Mouse (Mus musculus) hindbrain, postnatal 0 days (tissue): Measurements from ENCODE around the gene Vps4a. TPM values are rescaled to one million over a fixed set of nuclear protein-coding genes. Genes with fewer than 3 reads are reported as not detected.
A peak's percentile ranks its signal among the peaks of the same experiment; 100 is the strongest.
"Not testable (repeated sequence)": the region's sequence is repeated elsewhere in the genome, so short reads cannot be mapped to it uniquely, and the experiment has no call there.

Experiments
- ATAC-seq: fragments of 200-750 bp; cut with Nextera tagmentation; 2 replicates; pipeline ENCODE4 v1.8.0; 2017; ENCODE audit warnings: mild to moderate bottlenecking, moderate TSS enrichment, moderate library complexity
- DNase-seq: peaks from one replicate; pipeline ENCODE4 v3.0.0-alpha.2; 2015; ENCODE audit warnings: low spot score
- H3K27ac ChIP-seq: fragments of 300-500 bp; sonication (generic); 2 replicates; pipeline ENCODE4 v1.5.1; 2014; ENCODE audit warnings: mild to moderate bottlenecking
- H3K27me3 ChIP-seq: fragments of 300-500 bp; sonication (generic); 2 replicates; pipeline ENCODE4 v1.6.1; 2014; ENCODE audit warnings: low read length, mixed read lengths; ENCODE audit not compliant: insufficient read depth
- H3K36me3 ChIP-seq: fragments of 300-500 bp; sonication (generic); 2 replicates; pipeline ENCODE4 v1.6.1; 2014; ENCODE audit warnings: low read length, mixed read lengths; ENCODE audit not compliant: insufficient read depth
- H3K4me1 ChIP-seq: fragments of 300-500 bp; sonication (generic); 2 replicates; pipeline ENCODE4 v1.6.1; 2014; ENCODE audit warnings: antibody characterized with exemption, low read length, mixed read lengths; ENCODE audit not compliant: insufficient read depth
- H3K4me2 ChIP-seq: fragments of 300-500 bp; sonication (generic); 2 replicates; pipeline ENCODE4 v1.6.1; 2014; ENCODE audit warnings: low read depth, mild to moderate bottlenecking, low read length, moderate library complexity, mixed read lengths
- H3K4me3 ChIP-seq: fragments of 300-500 bp; sonication (generic); 2 replicates; pipeline ENCODE4 v1.5.1; 2014; ENCODE audit warnings: low read length
- H3K9ac ChIP-seq: fragments of 300-500 bp; sonication (generic); replicated peaks from 2 replicates; pipeline ENCODE4 v1.6.1; 2014; ENCODE audit warnings: mild to moderate bottlenecking, low read length, moderate library complexity, mixed read lengths
- H3K9me3 ChIP-seq: fragments of 300-500 bp; sonication (generic); 2 replicates; pipeline ENCODE4 v1.6.1; 2016; ENCODE audit warnings: low read length, mixed read lengths
- CTCF ChIP-seq: IDR thresholded peaks from 2 replicates; pipeline ENCODE4 v1.5.1; 2016; ENCODE audit warnings: antibody characterized with exemption, control low read depth, low read depth
- WGBS: fragments of 180-500 bp; shearing (Covaris S2); extraction: QIAGEN DNeasy Blood & Tissue Kit; methylation state at CpG from one replicate; pipeline ENCODE4 v1.1.7; 2014; 5-methylcytosine and 5-hydroxymethylcytosine counted together
- polyA plus RNA-seq: library from polyadenylated mRNA; unstranded; fragments of >200 nt; fragmentation: Nextera tagmentation; extraction: Ambion mirVana; gene quantifications from 2 replicates; pipeline ENCODE4 v1.2.1, GENCODE M21; 2015
- total RNA-seq: library from RNA; depleted of rRNA; stranded (reverse); fragments of >200 nt; gene quantifications from 2 replicates; pipeline ENCODE4 v1.2.3, GENCODE M21; 2014

Gene Vps4a
- total and polyA plus RNA-seq, 2 experiments from 2014 or later = 81.6 to 153 TPM

DNA sequence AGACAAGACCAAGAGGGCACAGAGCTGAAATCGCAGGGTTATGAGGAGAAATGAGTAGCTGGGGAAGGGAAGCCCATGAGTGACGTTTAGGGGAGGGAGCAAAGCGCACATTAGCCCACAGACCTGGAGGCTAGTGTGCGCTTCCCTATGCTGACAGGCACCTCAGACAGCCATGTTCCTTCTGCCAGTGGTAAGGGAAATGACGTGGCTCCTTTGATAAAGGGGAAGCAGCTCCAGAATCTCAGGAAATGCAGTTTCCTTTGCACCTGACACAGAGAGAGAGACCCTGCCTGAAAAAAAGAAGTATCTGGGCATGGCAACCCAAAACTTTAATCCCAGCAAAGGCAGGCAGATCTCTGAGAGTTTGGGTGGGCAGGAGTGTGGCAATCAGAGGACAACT is 964 bp upstream of the Vps4a start:
- no peaks in the 10 kb centered on the region for H3K27me3 ChIP-seq
- WGBS = 69% methylated on average over 5 of the region's 5 CpGs
- H3K9ac ChIP-seq = no peak overlapping the region
- no peak overlapping the region for H3K4me3 ChIP-seq
- no peak overlapping the region for H3K27ac ChIP-seq
- no peak for DNase-seq
- H3K36me3 ChIP-seq = no peaks in the 10 kb centered on the region
- H3K4me1 ChIP-seq = peaks cover 11% of the 10 kb centered on the region; the same call in 1 of the 2 replicates
- no peak overlapping the region for H3K4me2 ChIP-seq
- no peak for ATAC-seq
- no peaks in the 10 kb centered on the region for H3K9me3 ChIP-seq
- no peak for TF ChIP-seq CTCF

DNA sequence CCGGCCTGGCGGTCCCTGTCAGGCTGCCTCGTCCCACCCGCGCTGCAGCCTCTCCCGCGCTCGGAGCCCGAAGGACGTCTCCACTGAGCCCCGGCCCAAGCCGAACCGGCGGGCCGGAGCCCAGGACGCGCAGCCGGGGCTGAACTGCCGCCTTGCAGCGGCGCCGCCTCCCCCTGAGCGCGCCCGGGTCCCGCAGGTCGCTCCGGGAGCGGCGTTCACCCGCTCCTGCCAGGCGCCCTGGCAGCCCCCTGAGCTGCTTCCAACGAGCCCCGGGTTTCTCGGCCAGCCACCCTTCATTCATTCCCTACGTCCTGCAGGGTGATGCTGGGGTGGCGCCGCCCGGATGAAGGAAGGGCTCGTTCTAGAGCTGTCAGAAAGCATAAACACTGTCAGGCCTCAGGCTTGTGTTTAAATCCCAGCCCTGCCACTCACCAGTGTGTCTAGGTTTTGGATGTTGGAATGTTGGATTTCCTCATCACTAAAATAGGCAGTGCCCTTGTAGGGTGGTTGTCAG is 612 bp downstream of the Vps4a start:
- 0% methylated on average over 38 of the region's 40 CpGs for WGBS
- TF ChIP-seq CTCF = no peak
- peak overlapping the region; percentile 84 for H3K27ac ChIP-seq
- no peak for ATAC-seq
- peak overlapping the region; percentile 96 for H3K9ac ChIP-seq
- H3K9me3 ChIP-seq = no peaks in the 10 kb centered on the region
- peak overlapping the region; percentile 89 for H3K4me2 ChIP-seq
- H3K27me3 ChIP-seq = no peaks in the 10 kb centered on the region
- peaks cover 11% of the 10 kb centered on the region; the same call in 1 of the 2 replicates for H3K4me1 ChIP-seq
- peak; percentile 18 for DNase-seq
- H3K36me3 ChIP-seq = no peaks in the 10 kb centered on the region
- H3K4me3 ChIP-seq = peak overlapping the region; percentile 99

- not testable (repeated sequence) for DNase-seq, H3K27me3 ChIP-seq, H3K36me3 ChIP-seq, ATAC-seq, H3K9me3 ChIP-seq, H3K9ac ChIP-seq, H3K27ac ChIP-seq, H3K4me2 ChIP-seq, H3K4me3 ChIP-seq
- 95% methylated on average over 2 of the region's 2 CpGs for WGBS
- H3K4me1 ChIP-seq = peaks cover 11% of the 10 kb centered on the region; the same call in 1 of the 2 replicates
These were observed 2.6 kb downstream of the Vps4a start for GRCm38 (mm10) chr8:107033609-107034008.

GRCm38 (mm10) chr8:107035641-107036040 is 4.6 kb downstream of the Vps4a start:
- Histone ChIP-seq H3K9me3 (no peaks in the 10 kb centered on the region), H3K4me3 (no peak overlapping the region), H3K4me1 (peaks cover 11% of the 10 kb centered on the region; the same call in 1 of the 2 replicates), H3K36me3 (peaks cover 23% of the 10 kb centered on the region), H3K27ac (no peak overlapping the region), H3K9ac (no peak overlapping the region), H3K4me2 (no peak overlapping the region), H3K27me3 (no peaks in the 10 kb centered on the region)
- WGBS = 85% methylated on average over 3 of the region's 3 CpGs
- DNase-seq = no peak
- no peak for ATAC-seq
- no peak for TF ChIP-seq CTCF

DNA sequence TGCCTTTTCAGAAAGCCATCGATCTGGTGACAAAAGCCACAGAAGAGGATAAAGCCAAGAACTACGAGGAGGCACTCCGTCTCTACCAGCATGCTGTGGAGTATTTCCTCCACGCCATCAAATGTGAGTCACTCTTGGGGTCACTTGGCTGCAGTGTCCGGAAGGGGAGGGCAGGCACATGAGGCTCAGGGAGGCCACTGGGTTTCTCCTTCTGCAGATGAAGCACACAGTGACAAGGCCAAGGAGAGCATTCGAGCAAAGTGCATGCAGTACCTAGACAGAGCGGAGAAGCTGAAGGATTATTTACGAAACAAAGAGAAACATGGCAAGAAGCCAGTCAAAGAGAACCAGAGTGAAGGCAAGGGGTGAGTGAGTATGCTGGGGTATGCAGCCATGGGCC is 5.6 kb downstream of the Vps4a start:
- WGBS = 84% methylated on average over 8 of the region's 8 CpGs
- ATAC-seq = no peak
- Histone ChIP-seq H3K4me1 (peaks cover 11% of the 10 kb centered on the region; the same call in 1 of the 2 replicates), H3K27me3 (no peaks in the 10 kb centered on the region), H3K36me3 (peaks cover 33% of the 10 kb centered on the region), H3K27ac (no peak overlapping the region), H3K9ac (no peak overlapping the region), H3K4me2 (no peak overlapping the region), H3K9me3 (no peaks in the 10 kb centered on the region), H3K4me3 (no peak overlapping the region)
- DNase-seq = no peak
- no peak for TF ChIP-seq CTCF

GRCm38 (mm10) chr8:107040632-107041031 is 9.6 kb downstream of the Vps4a start:
- H3K4me2 ChIP-seq = no peak overlapping the region
- peaks cover 73% of the 10 kb centered on the region for H3K36me3 ChIP-seq
- ATAC-seq = no peak

DNA sequence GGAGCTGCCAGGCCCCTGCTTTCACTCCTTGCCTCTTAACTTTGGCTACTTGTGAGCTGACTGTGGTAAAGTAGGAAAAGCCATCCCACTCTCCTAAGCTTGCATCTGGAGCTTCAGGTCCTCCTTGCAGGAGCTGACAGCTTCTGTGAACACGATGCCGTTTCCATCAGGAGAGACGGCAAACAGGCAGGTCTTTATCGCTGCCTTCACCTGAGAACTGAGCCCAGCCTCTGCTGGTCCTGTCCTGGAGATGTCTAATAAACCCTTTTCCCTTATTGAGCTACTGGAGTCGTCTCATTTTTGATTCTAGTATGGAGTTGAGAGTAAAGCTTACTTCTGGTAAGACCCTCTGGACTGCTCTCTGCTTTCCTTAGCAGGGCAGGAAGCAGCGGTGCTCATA is 14.5 kb downstream of the Vps4a start:
- TF ChIP-seq CTCF = no peak
- ATAC-seq = no peak
- Histone ChIP-seq H3K27ac (no peak overlapping the region), H3K27me3 (no peaks in the 10 kb centered on the region), H3K4me2 (no peak overlapping the region), H3K4me3 (no peak overlapping the region), H3K4me1 (no peaks in the 10 kb centered on the region; the same call in 1 of the 2 replicates), H3K9ac (no peak overlapping the region), H3K36me3 (peaks cover 64% of the 10 kb centered on the region), H3K9me3 (no peaks in the 10 kb centered on the region)
- 95% methylated on average over 6 of the region's 6 CpGs for WGBS
- no peak for DNase-seq

More at GRCm38 (mm10) chr8:107040632-107041031, 9.6 kb downstream of the Vps4a start:
- Histone ChIP-seq H3K9me3 (no peaks in the 10 kb centered on the region), H3K9ac (no peak overlapping the region), H3K27ac (no peak overlapping the region), H3K4me3 (no peak overlapping the region), H3K4me1 (no peaks in the 10 kb centered on the region), H3K27me3 (no peaks in the 10 kb centered on the region)
- 83% methylated on average over 7 of the region's 7 CpGs for WGBS
- TF ChIP-seq CTCF = no peak
- DNase-seq = no peak
